Mouse (Mus musculus): ENCODE measurements around the gene Rbm20.
"Not testable (repeated sequence)": the region's sequence is repeated elsewhere in the genome, so short reads cannot be mapped to it uniquely, and the experiment has no call there.

The Rbm20 gene

DNA sequence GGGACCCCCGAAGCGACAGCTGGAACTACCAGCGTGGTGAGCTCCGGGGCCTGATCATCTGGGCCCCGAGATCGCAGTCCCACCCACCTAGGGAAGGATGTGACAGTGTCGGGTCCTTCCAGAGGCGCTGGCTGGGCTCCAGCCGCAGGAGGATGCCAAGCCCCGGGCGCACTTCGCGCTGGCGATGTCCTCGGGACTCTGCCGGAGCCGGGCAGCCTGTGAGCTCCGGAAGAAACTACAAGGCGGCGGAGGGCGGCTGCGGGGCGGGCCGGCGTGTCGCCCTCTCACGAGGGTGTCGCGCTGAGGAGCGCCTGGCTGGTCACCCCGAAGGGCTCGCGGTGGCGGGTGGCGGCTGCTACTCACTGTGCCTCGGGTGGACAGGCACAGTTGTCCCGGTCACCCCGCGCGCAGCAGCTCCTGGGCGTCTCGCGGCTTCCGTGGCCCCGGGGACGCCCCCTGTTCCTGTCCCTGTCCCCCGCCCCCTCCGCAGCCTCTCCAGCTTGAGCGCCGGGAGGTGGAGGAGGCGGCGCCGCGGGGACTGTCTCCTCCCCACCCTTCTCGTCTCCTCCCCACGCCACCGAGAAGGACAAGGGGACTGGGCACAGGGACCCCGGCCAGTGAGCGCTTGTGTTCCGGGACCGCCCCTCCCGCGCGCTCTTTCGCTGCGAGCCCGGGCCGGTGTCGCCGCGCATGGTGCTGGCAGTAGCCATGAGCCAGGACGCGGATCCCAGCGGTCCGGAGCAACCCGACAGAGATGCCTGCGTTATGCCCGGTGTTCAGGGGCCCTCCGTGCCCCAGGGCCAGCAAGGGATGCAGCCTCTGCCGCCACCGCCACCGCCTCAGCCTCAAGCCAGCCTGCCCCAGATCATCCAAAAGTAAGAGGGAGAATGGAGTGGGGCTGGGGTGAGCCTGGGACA is at the start of gene Rbm20:
Rbm20 (plus strand) TSS at position 589 of the 917 bp plus-strand sequence.
- DNase-seq, result no peak

DNA sequence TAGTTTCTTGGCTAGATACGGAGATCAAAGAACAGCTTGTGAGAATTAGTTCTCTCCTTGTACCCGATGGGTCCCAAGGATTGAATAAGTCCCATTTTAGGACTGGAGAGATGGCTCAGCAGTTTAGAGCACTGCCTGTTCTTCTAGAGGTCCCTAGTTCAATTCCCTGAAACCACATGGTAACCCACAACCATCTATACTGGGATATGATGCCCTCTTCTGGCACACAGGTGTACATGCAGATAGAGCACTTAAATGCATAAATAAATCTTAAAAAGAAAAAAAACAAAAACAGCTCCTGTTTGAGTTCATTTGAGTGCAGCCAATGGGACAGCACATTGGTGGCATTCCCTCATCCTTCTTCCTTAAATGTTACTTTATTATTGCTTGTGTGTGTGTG is 39.1 kb upstream of the Rbm20 start:
- DNase-seq, result no peak

GRCm38 (mm10) chr19:53638727-53639126 is 38.4 kb upstream of the Rbm20 start:
- no peak for DNase-seq

GRCm38 (mm10) chr19:53644020-53644595 is 33.0 kb upstream of the Rbm20 start:
- DNase-seq, result no peak

- no peak for DNase-seq
Measured at GRCm38 (mm10) chr19:53647301-53647700, 29.8 kb upstream of the Rbm20 start.

- no peak for DNase-seq
Measured at GRCm38 (mm10) chr19:53648056-53648455, 29.1 kb upstream of the Rbm20 start.

GRCm38 (mm10) chr19:53648802-53649236 is 28.3 kb upstream of the Rbm20 start:
- peak; percentile 60 for DNase-seq

GRCm38 (mm10) chr19:53649361-53649760 is 27.7 kb upstream of the Rbm20 start:
- DNase-seq, result no peak

DNA sequence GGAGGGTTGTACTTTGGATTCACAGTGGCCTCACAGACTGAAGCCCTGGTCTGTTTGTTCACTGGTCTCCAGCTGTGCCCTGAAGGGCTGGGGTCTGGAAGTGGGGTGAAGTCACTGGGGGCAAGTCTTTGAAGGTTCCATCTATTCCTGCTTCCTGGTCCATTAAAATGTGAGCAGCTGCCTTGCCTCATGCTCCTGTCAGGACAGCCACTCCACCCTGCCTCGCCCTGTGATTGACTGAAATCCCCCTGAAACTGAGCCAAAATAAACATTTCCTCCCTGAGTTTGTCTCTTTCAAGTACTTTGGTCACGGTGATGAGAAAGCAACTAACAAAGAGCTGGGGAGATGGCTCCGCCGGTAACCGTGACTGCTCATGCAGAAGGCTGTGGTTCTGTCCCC is 27.3 kb upstream of the Rbm20 start:
- no peak for DNase-seq

DNA sequence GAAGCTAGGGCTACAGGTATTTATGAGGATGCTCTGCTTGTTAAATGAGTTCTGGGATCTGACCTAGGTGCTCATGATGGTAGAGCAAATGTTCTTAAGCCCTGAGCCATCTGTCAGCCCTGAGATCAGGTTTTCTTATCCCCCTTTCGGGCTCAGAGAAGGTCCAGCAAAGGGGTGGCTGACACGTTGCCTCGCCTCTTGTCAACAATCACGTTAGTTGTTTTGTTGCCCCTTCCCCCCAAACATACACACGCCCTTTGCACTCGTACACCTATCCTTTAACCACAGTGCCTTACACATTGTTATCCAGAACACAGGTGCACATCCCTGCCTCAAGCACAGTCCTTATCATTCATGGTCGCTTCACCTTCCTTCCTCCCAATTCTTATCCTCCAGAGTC is 26.2 kb upstream of the Rbm20 start:
- no peak for DNase-seq

DNA sequence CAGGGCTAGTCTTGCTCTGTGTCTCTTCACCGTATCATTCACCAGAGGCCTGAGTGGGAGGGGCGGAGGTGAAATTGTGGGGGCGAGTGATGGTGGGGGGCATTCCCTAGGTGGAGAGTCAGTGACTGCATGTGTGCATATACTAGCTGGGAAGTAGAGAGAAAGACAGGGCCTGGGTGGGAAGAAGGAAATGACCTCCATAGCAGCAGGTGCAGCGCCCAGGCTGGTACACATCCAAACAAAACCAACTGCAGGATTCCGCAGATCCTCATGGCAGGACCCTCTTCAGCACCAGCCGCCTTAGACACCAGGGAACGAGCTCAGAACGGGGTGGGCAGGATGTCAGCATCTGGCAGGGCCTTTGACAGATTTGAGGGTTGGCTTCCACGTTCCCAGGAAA is 24.8 kb upstream of the Rbm20 start:
- no peak for DNase-seq

DNA sequence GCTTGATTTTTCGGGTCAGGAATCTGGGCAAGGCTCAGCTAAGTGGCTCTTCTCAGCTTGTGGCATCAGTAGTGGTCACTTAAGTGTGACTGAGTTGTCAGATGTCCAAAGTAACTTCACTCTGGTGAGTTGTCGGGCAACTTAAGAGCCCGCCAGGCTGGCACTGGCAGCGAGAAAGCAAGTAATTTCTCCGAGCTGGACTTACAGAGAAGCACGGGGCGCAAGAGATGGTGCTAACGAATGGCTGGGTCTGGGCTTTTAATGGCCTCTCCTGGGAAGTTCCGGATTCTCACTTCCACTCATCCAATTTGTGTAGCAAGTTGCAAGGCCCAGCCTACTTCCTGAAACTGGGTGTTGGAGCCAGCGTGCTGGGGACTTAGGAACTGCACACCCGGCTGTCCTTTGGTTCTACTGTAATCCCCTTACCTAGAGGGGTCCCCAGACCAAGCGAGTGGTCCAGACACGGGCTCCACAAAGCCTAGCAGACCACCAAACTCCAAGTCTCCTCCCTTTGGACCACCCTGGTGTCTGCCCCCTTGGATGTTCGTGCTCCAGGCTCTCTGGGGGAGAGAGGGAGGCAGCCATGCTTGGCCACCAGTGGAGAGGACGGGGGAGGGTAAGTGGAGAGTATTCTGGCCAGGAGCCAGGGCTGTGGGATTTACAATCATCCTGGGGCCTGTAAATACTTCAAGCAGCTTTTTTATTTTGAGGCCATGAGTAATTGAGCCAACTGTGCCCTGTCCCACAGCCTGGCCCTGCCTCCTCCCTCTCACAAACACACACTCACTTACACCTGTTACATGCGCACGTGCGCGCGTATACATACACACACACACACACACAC is 23.3 kb upstream of the Rbm20 start:
- DNase-seq, result no peak

- DNase-seq, result not testable (repeated sequence)
Measured at GRCm38 (mm10) chr19:53656443-53656842, 20.7 kb upstream of the Rbm20 start.

GRCm38 (mm10) chr19:53657437-53657836 is 19.7 kb upstream of the Rbm20 start:
- no peak for DNase-seq

DNA sequence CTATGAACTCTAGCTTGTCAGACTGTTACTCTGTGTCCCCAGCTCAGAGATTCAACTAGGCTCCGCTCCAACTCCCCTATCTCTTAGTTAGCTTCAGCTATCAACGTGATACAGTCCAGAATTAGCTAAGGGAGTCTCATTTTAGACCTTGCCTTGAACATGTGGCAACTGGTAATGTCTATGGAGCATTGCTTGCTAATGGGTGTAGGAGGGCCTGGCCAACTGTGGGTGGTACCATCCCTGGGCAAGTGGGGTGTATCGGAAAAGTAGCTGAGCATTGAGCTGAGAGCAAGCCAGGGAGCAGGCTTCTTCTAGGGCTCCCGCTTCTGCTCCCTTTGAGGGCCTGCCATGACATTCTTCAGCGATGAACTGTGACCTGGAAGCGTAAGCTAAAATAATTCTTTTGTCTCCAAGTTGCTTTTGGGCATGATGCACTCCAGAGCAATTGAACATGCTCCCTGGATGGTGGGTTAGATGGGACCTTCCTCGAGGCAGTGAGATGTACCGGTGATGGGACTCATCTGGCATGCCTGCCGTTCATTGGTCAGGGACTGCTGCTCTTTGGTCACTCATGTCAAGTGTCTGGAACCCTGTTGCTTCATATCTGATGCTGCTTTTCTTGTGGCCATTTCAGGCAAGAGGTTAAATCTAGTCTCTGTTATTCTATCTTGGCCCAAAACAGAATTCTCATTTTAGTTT is 16.2 kb upstream of the Rbm20 start:
- no peak for DNase-seq

GRCm38 (mm10) chr19:53661938-53662722 is 15.0 kb upstream of the Rbm20 start:
- no peak for DNase-seq

DNA sequence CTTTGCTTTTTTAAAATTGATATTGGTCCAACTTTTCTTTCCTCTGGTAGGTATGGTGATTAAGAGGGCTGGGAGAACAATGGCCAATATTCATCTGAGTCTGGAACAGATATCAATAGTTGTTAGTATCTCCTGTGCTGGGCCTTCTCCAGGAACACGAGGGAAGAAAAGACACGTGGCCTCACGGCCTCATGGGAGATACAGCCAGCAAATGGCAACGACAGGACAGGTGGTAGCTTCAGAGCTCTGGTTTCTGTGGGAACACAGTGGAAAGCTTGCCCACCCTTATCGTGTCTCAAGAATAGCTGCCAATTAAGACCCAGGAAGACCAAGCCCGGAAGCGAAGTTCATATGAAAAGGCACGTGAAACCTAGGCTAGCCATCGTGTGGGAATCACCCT is 12.3 kb upstream of the Rbm20 start:
- no peak for DNase-seq

DNA sequence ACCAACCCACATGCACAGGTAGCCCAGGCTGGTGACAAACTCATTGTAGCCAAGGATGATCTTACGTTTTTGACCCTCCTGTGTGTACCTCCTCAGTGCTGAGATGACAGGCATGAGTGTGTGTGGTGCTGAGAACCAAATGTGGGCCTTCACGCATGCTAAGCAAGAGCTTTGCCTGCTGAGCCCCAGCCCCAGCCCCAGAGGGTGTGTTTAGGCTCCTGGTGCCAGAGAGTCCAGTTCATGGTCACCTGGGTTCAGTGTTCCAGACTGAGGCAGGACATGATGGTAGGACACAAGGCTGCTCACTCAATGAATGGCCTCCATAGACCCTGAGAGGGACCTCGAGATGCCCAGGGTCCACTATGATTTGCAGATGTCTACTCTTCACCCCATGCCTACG is 11.7 kb upstream of the Rbm20 start:
- no peak for DNase-seq

GRCm38 (mm10) chr19:53666708-53667107 is 10.4 kb upstream of the Rbm20 start:
- DNase-seq, result no peak

- no peak for DNase-seq
Measured at GRCm38 (mm10) chr19:53668821-53669220, 8.3 kb upstream of the Rbm20 start.

DNA sequence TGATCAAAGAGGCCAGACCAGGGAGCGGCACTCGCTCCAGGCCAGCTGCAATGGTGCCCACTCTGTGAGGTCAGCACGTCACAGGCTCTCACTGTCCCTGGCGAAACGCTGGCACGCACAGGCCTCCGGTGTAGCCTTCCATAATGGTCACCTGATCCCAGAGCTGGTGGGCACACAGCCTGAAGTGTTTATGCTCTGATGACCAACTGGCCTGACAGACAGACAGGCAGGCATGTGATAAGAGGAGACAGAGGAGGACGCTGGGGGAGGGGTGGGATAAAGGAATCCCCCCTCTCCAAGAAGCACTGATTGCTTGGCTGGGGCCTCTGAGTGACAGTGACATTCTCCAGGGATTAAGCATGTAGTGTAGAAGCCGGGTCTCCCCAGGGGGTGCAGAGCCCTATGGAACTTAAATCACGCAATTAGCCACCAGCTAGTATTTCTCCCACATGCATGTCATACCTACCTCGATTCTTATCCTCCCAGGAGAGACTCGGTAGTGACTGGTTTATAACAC is 6.4 kb upstream of the Rbm20 start:
- no peak for DNase-seq

GRCm38 (mm10) chr19:53671432-53671831 is 5.7 kb upstream of the Rbm20 start:
- no peak for DNase-seq
